Mouse (Mus musculus) left cerebral cortex, postnatal 14 days (tissue): ENCODE measurements around the gene 0610010F05Rik. TPM values are rescaled to one million over a fixed set of nuclear protein-coding genes. Genes with fewer than 3 reads are reported as not detected.
"Not testable (repeated sequence)": the region's sequence is repeated elsewhere in the genome, so short reads cannot be mapped to it uniquely, and the experiment has no call there.

Experiments used
- DNase-seq, 2 experiments: peaks; one replicate each; pipeline ENCODE4 v3.0.0; 2021 to 2022; ENCODE audit warnings: low spot score in 2 of 2, mixed read lengths in 1 of 2
- intact Hi-C: fragments of 180-260 bp; cut with DNase I; formaldehyde crosslinking; loops from one replicate; pipeline ENCODE4 v1.15.1; 2025
- total RNA-seq, 2 experiments: library from RNA; stranded (reverse); gene quantifications; 2 replicates each; pipeline ENCODE4 v1.2.3; 2021

The 0610010F05Rik gene
- total RNA-seq, 2 experiments from 2014 or later = 47.2 to 50.8 TPM

- no peak for DNase-seq
- intact Hi-C loops = loop anchor here (5.0 kb wide), 1 partner anchor 37 kb away; the partner anchor contains the start of genes Pex13 and Pus10
Measured at GRCm38 (mm10) chr11:23630664-23631063, 2.8 kb downstream of the 0610010F05Rik start.

GRCm38 (mm10) chr11:23618995-23619394 is 14.4 kb downstream of the 0610010F05Rik start:
- DNase-seq = no peak
- intact Hi-C loops = no loop called here

- intact Hi-C loops = no loop called here
Measured at GRCm38 (mm10) chr11:23614546-23614945, 18.9 kb downstream of the 0610010F05Rik start.

GRCm38 (mm10) chr11:23607291-23607690 is 26.1 kb downstream of the 0610010F05Rik start:
- intact Hi-C loops, DNase-seq: not testable (repeated sequence)

More at GRCm38 (mm10) chr11:23614546-23614945, 18.9 kb downstream of the 0610010F05Rik start:
- DNase-seq = no peak

GRCm38 (mm10) chr11:23570130-23570529 is 63.3 kb downstream of the 0610010F05Rik start:
- intact Hi-C loops = no loop called here
- no peak for DNase-seq

GRCm38 (mm10) chr11:23565761-23566160 is 67.7 kb downstream of the 0610010F05Rik start:
- intact Hi-C loops = loop anchor here (2.0 kb wide), 1 partner anchor 67 kb away; the partner anchor contains the start of gene Ahsa2
- DNase-seq = peak; percentile 86 to 89

GRCm38 (mm10) chr11:23557039-23557630 is 76.3 kb downstream of the 0610010F05Rik start:
- intact Hi-C loops = no loop called here
- no peak for DNase-seq

GRCm38 (mm10) chr11:23537446-23537845 is 96.0 kb downstream of the 0610010F05Rik start:
- DNase-seq = no peak
- intact Hi-C loops = no loop called here

GRCm38 (mm10) chr11:23520473-23521205 is 112.8 kb downstream of the 0610010F05Rik start, which contains the start of gene 1700093K21Rik:
TSS of gene 1700093K21Rik (minus strand) at chr11:23521155.
- DNase-seq = no peak
- intact Hi-C loops = no loop called here

- intact Hi-C loops = no loop called here
- no peak for DNase-seq
Measured at GRCm38 (mm10) chr11:23518981-23519380, 114.5 kb downstream of the 0610010F05Rik start.

- intact Hi-C loops = no loop called here
- DNase-seq = no peak
Measured at GRCm38 (mm10) chr11:23515315-23515714, 118.1 kb downstream of the 0610010F05Rik start.

Other genes starting within 250 kb of the 0610010F05Rik start
- gene Ahsa2, start 135.6 kb downstream of the 0610010F05Rik start, total RNA-seq = 10 to 100 TPM; 39.0 to 40.9 TPM
- under 1 TPM; 0.34 to 0.51 TPM for gene 1700093K21Rik, start 112.5 kb downstream of the 0610010F05Rik start, total RNA-seq
- gene Pus10, start 32.0 kb upstream of the 0610010F05Rik start, total RNA-seq = 10 to 100 TPM; 12.1 to 13.4 TPM
- 10 to 100 TPM; 21.6 to 28.7 TPM for gene Pex13, start 32.3 kb upstream of the 0610010F05Rik start, total RNA-seq
- gene Rel, start 137.3 kb upstream of the 0610010F05Rik start, total RNA-seq = 1 to 10 TPM; 4.3 TPM